8 mouse cellular contexts compared by ENCODE assay signal in the genomic region with DNA sequence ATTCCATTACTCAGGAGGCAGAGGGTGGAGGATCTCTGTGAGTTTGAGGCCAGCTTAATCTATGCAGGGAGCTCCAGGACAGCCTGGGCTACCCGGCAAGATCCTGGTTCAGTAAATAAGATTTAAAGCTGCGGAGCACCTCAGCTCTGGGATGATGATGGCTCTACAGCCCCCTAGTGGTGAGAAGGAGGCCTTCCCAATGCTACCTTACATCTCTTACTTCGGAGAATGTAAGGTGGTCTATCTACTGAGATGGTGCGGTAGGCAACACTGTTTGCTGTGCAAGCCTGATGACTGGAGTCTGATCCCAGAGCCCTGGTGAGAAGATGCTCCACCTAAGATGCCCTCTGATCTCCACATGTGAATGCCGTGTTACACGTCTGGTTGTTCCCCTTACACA. TPM values are rescaled to one million over a fixed set of nuclear protein-coding genes. Genes with fewer than 3 reads are reported as not detected.
DNase-seq lines count a peak whose midpoint lies in the region; ATAC-seq and TF ChIP-seq lines count a peak whose summit lies in the region.
"Had no signal": no experiment of that assay in that cellular context is flagged by ENCODE, and none has a peak within 500 bp of the region (broad histone marks: within the 10 kb centered on the region; RNA-seq: fewer than 3 reads in every experiment).

No protein-coding gene starts in this region.

- ATAC-seq in midbrain, embryonic 16.5 days = no peak
- peak; percentile 40; the same call in 1 of the 2 replicates for ATAC-seq in limb, embryonic 13.5 days (ENCODE audit: low FRiP score, low read depth)

- WGBS in midbrain, embryonic 10.5 days = 57% methylated on average over 6 of the region's 6 CpGs
- 52% methylated on average over 6 of the region's 6 CpGs for WGBS in midbrain, embryonic 16.5 days
- WGBS in limb, embryonic 13.5 days = 50% methylated on average over 6 of the region's 6 CpGs

- TF ChIP-seq CTCF in embryonic fibroblast, embryonic 13.5 days (IDR thresholded peaks at IDR 0.05; ENCODE audit: borderline replicate concordance, insufficient read depth, low read length) = peak; percentile 55; the same call in 1 of the 2 replicates

- no peaks in the 10 kb centered on the region for H3K9me3 ChIP-seq in midbrain, embryonic 10.5 days (replicated peaks)
- no peaks in the 10 kb centered on the region for H3K9me3 ChIP-seq in midbrain, embryonic 16.5 days (replicated peaks; ENCODE audit: control insufficient read depth, low read length, poor library complexity, severe bottlenecking)
- no peaks in the 10 kb centered on the region for H3K9me3 ChIP-seq in limb, embryonic 13.5 days

- no peaks in the 10 kb centered on the region for H3K27me3 ChIP-seq in midbrain, embryonic 10.5 days (ENCODE audit: low read depth, poor library complexity, severe bottlenecking)
- no peaks in the 10 kb centered on the region for H3K27me3 ChIP-seq in midbrain, embryonic 16.5 days (ENCODE audit: control insufficient read depth, insufficient read depth, low read depth, low read length)
- no peaks in the 10 kb centered on the region for H3K27me3 ChIP-seq in limb, embryonic 13.5 days

- H3K4me1 ChIP-seq in midbrain, embryonic 10.5 days = 0 out of 2 replicates have a peak, but pooled peaks cover 3% of the 10 kb centered on the region
- H3K4me1 ChIP-seq in midbrain, embryonic 16.5 days (ENCODE audit: control insufficient read depth, insufficient read depth, low read length) = no peaks in the 10 kb centered on the region
- no peaks in the 10 kb centered on the region for H3K4me1 ChIP-seq in embryonic fibroblast, embryonic 13.5 days (ENCODE audit: control insufficient read depth, insufficient read depth, low read length)
- no peaks in the 10 kb centered on the region for H3K4me1 ChIP-seq in limb, embryonic 13.5 days

- H3K4me3 ChIP-seq in midbrain, embryonic 10.5 days = no peak overlapping the region
- no peak overlapping the region for H3K4me3 ChIP-seq in midbrain, embryonic 16.5 days (ENCODE audit: low read depth, low read length)
- no peak overlapping the region for H3K4me3 ChIP-seq in embryonic fibroblast, embryonic 13.5 days (ENCODE audit: insufficient read depth, low read length)
- H3K4me3 ChIP-seq in limb, embryonic 13.5 days = no peak overlapping the region

- peak; percentile 36 for DNase-seq in midbrain, embryonic 10.5 days (ENCODE audit: low spot score)
- DNase-seq in adipocyte (ENCODE audit: low spot score) = peak; percentile 14
- peak; percentile 39 for DNase-seq in retina, adult 2 months (ENCODE audit: low read depth, low spot score)
- DNase-seq in urinary bladder, adult 18-20 months (ENCODE audit: low spot score in 2 of 2) = no peak

- 0 out of 2 replicates have a peak, but pooled peaks cover 5% of the 10 kb centered on the region for H3K36me3 ChIP-seq in midbrain, embryonic 10.5 days
- H3K36me3 ChIP-seq in midbrain, embryonic 16.5 days (ENCODE audit: control insufficient read depth, insufficient read depth, low read length) = 0 out of 2 replicates have a peak, but pooled peaks cover 4% of the 10 kb centered on the region
- peaks cover 29% of the 10 kb centered on the region for H3K36me3 ChIP-seq in limb, embryonic 13.5 days

- H3K9ac ChIP-seq in midbrain, embryonic 16.5 days (ENCODE audit: low read depth, low read length) = no peak overlapping the region
- H3K9ac ChIP-seq in limb, embryonic 13.5 days = no peak overlapping the region

- no peak for TF ChIP-seq POLR2A in embryonic fibroblast, embryonic 13.5 days (IDR thresholded peaks at IDR 0.05; ENCODE audit: low read depth, low read length)

- H3K4me2 ChIP-seq in midbrain, embryonic 16.5 days (ENCODE audit: low read length) = no peak overlapping the region
- no peak overlapping the region for H3K4me2 ChIP-seq in limb, embryonic 13.5 days (replicated peaks)

- no peak overlapping the region for H3K27ac ChIP-seq in midbrain, embryonic 10.5 days (replicated peaks)
- no peak overlapping the region for H3K27ac ChIP-seq in midbrain, embryonic 16.5 days (ENCODE audit: low read length)
- no peak overlapping the region for H3K27ac ChIP-seq in embryonic fibroblast, embryonic 13.5 days (ENCODE audit: insufficient read depth, low read length)
- H3K27ac ChIP-seq in limb, embryonic 13.5 days = no peak overlapping the region
- H3K27ac ChIP-seq: macrophage had no signal

RNA-seq across cellular contexts. Expression of a gene that starts 17.5 kb away (rescaled TPM):
- 5.8 and 6.2 TPM in 2 replicates for polyA plus RNA-seq in midbrain, embryonic 10.5 days (2016; fragmentation: Nextera tagmentation; extraction: Ambion mirVana)
- polyA plus RNA-seq in midbrain, embryonic 16.5 days (2015; fragmentation: Nextera tagmentation; extraction: Ambion mirVana) = 3.4 and 3.7 TPM in 2 replicates
- 7.6 and 8.3 TPM in 2 replicates for polyA plus RNA-seq in embryonic fibroblast, embryonic 13.5 days (2011; ENCODE audit: insufficient read length, low read depth, missing spikeins)
- polyA plus RNA-seq in limb, embryonic 13.5 days (2015; fragmentation: Nextera tagmentation; extraction: Ambion mirVana) = 7.0 and 7.4 TPM in 2 replicates

RNA-seq across cellular contexts. Expression of a gene that starts 30.1 kb away (rescaled TPM):
- not detected in 2 replicates for polyA plus RNA-seq in midbrain, embryonic 10.5 days (2016; fragmentation: Nextera tagmentation; extraction: Ambion mirVana)
- not detected in 2 replicates for polyA plus RNA-seq in midbrain, embryonic 16.5 days (2015; fragmentation: Nextera tagmentation; extraction: Ambion mirVana)
- polyA plus RNA-seq in embryonic fibroblast, embryonic 13.5 days (2011; ENCODE audit: insufficient read length, low read depth, missing spikeins) = not detected in 2 replicates
- polyA plus RNA-seq in limb, embryonic 13.5 days (2015; fragmentation: Nextera tagmentation; extraction: Ambion mirVana) = not detected in 2 replicates
- polyA plus RNA-seq: macrophage had no signal

RNA-seq across cellular contexts. Expression of a gene that starts 30.8 kb away (rescaled TPM):
- polyA plus RNA-seq in midbrain, embryonic 10.5 days (2016; fragmentation: Nextera tagmentation; extraction: Ambion mirVana) = 122 and 131 TPM in 2 replicates
- polyA plus RNA-seq in midbrain, embryonic 16.5 days (2015; fragmentation: Nextera tagmentation; extraction: Ambion mirVana) = 45.7 and 49.8 TPM in 2 replicates
- polyA plus RNA-seq in embryonic fibroblast, embryonic 13.5 days (2011; ENCODE audit: insufficient read length, low read depth, missing spikeins) = 83.8 and 90.2 TPM in 2 replicates
- polyA plus RNA-seq in limb, embryonic 13.5 days (2015; fragmentation: Nextera tagmentation; extraction: Ambion mirVana) = 114 and 117 TPM in 2 replicates

Comparison
In these comparisons a context has a peak if more than half of its experiments do, and no peak if none do; other contexts are left out.
1. DNase-seq: peak in midbrain, embryonic 10.5 days (single experiment), adipocyte (single experiment) and retina, adult 2 months (single experiment); none in urinary bladder, adult 18-20 months (0 of 2).